Mouse (Mus musculus) left cerebral cortex, adult 2 months (tissue): ENCODE results near the gene Pf4. TPM values are rescaled to one million over a fixed set of nuclear protein-coding genes. Genes with fewer than 3 reads are reported as not detected.

Experiments
- DNase-seq, 2 experiments: peaks; one replicate each; pipeline ENCODE4 v3.0.0; 2021 to 2022; ENCODE audit warnings: low spot score in 2 of 2, mixed read lengths in 1 of 2; ENCODE audit errors: extremely low spot score in 1 of 2
- H3K27ac ChIP-seq: fragments of 200-600 bp; 2 replicates; pipeline ENCODE4 v1.8.1; 2022
- H3K4me3 ChIP-seq: fragments of 200-600 bp; 2 replicates; pipeline ENCODE4 v1.8.1; 2022
- CTCF ChIP-seq: fragments of 200-600 bp; IDR thresholded peaks from 2 replicates; pipeline ENCODE4 v1.8.1; 2022; ENCODE audit warnings: antibody characterized with exemption, mild to moderate bottlenecking, moderate library complexity
- intact Hi-C: fragments of 180-260 bp; cut with DNase I; formaldehyde crosslinking; loops from one replicate; pipeline ENCODE4 v1.15.1; 2025
- total RNA-seq, 2 experiments: library from RNA; stranded (reverse); gene quantifications; 2 replicates each; pipeline ENCODE4 v1.2.3; 2021

Gene Pf4
- total RNA-seq, 2 experiments from 2014 or later = 3.5 to 3.8 TPM

- no peak for TF ChIP-seq CTCF
- Histone ChIP-seq H3K27ac (no peak overlapping the region), H3K4me3 (no peak overlapping the region)
- DNase-seq = no peak
- intact Hi-C loops = no loop called here
Measured at GRCm38 (mm10) chr5:90763912-90764665, 8.1 kb upstream of the Pf4 start.

GRCm38 (mm10) chr5:90765821-90766606 lies 6.2 kb upstream of the Pf4 start:
- no peak overlapping the region for H3K27ac ChIP-seq
- no peak for DNase-seq
- H3K4me3 ChIP-seq = no peak overlapping the region
- TF ChIP-seq CTCF = no peak
- intact Hi-C loops = no loop called here

GRCm38 (mm10) chr5:90768218-90768617 lies 4.0 kb upstream of the Pf4 start, which contains the start of gene Ppbp:
Gene Ppbp, plus strand, starts transcription at chr5:90768518.
- H3K27ac ChIP-seq = no peak within 1 kb of the TSS
- TF ChIP-seq CTCF = no peak
- H3K4me3 ChIP-seq = no peak within 1 kb of the TSS
- DNase-seq = no peak
- intact Hi-C loops = no loop called here

- DNase-seq = no peak
- Histone ChIP-seq H3K27ac (no peak overlapping the region), H3K4me3 (no peak overlapping the region)
- no peak for TF ChIP-seq CTCF
- intact Hi-C loops = no loop called here
Measured at GRCm38 (mm10) chr5:90771369-90771768, 866 bp upstream of the Pf4 start.

GRCm38 (mm10) chr5:90775562-90775961 lies 3.3 kb downstream of the Pf4 start:
- no peak for DNase-seq
- intact Hi-C loops = no loop called here
- no peak for TF ChIP-seq CTCF
- no peak overlapping the region for H3K4me3 ChIP-seq
- H3K27ac ChIP-seq = no peak overlapping the region

- intact Hi-C loops = no loop called here
- no peak for DNase-seq
- no peak for TF ChIP-seq CTCF
- no peak overlapping the region for H3K27ac ChIP-seq
- no peak overlapping the region for H3K4me3 ChIP-seq
Measured at GRCm38 (mm10) chr5:90777621-90778020, 5.4 kb downstream of the Pf4 start.

GRCm38 (mm10) chr5:90778856-90779255 lies 6.6 kb downstream of the Pf4 start:
- intact Hi-C loops = no loop called here
- no peak for DNase-seq
- no peak overlapping the region for H3K27ac ChIP-seq
- no peak overlapping the region for H3K4me3 ChIP-seq
- no peak for TF ChIP-seq CTCF

GRCm38 (mm10) chr5:90783697-90784096 lies 11.5 kb downstream of the Pf4 start:
- no peak for TF ChIP-seq CTCF
- Histone ChIP-seq H3K4me3 (no peak overlapping the region), H3K27ac (no peak overlapping the region)
- DNase-seq = no peak
- intact Hi-C loops = no loop called here

- Histone ChIP-seq H3K4me3 (no peak within 1 kb of the TSS), H3K27ac (no peak within 1 kb of the TSS)
- DNase-seq = no peak
- intact Hi-C loops = loop anchor here (5.0 kb wide), 1 partner anchor 124 kb away; no protein-coding TSS in a partner anchor
- TF ChIP-seq CTCF = no peak; the same call in none of the 2 replicates
Measured at GRCm38 (mm10) chr5:90785659-90786588, 13.7 kb downstream of the Pf4 start, which contains the start of gene Cxcl3. Gene Cxcl3, plus strand, starts transcription at chr5:90786103.

- no peak for DNase-seq
- TF ChIP-seq CTCF = peak; percentile 10; the same call in 1 of the 2 replicates
- H3K4me3 ChIP-seq = no peak overlapping the region
- intact Hi-C loops = loop anchor here (5.0 kb wide), 1 partner anchor 126 kb away; no protein-coding TSS in a partner anchor
- H3K27ac ChIP-seq = no peak overlapping the region
Measured at GRCm38 (mm10) chr5:90788114-90788513, 15.9 kb downstream of the Pf4 start.

GRCm38 (mm10) chr5:90789306-90790073 lies 17.3 kb downstream of the Pf4 start:
- Histone ChIP-seq H3K4me3 (no peak overlapping the region), H3K27ac (no peak overlapping the region)
- no peak for TF ChIP-seq CTCF
- intact Hi-C loops = loop anchor here (5.0 to 10.0 kb wide), 2 partner anchors 75 to 127 kb away; no protein-coding TSS in a partner anchor
- DNase-seq = no peak
